Mouse (Mus musculus) ovary, postnatal 10 days (tissue): ENCODE measurements around the gene Prss56.
A peak's percentile ranks its signal among the peaks of the same experiment; 100 is the strongest.

ENCODE experiments used
- DNase-seq: peaks from one replicate; pipeline ENCODE4 v3.0.0; 2022; ENCODE audit warnings: low spot score

Gene Prss56

DNA sequence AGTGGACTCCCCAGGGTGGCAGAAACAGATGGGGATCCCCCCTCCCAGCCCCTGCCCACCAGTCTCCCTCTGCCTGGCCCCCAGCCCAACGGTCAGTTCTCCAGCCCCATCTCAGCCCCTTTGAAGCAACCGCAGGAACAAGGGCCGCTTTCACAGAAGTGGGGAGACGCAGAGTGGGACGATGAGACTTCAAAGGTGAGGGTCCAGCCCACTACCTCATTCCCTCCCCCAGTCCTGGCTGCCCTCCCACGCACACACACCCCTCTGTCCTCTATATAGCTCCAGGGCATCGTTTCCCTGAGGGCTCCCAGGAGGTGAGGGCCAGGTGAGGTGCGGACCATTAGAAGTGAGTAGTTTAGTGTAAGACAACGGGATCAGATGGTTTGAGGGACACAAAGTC lies at the start of gene Prss56:
TSS of gene Prss56 (plus strand) at position 301 of the 400 bp plus-strand sequence.
- DNase-seq, result no peak

DNA sequence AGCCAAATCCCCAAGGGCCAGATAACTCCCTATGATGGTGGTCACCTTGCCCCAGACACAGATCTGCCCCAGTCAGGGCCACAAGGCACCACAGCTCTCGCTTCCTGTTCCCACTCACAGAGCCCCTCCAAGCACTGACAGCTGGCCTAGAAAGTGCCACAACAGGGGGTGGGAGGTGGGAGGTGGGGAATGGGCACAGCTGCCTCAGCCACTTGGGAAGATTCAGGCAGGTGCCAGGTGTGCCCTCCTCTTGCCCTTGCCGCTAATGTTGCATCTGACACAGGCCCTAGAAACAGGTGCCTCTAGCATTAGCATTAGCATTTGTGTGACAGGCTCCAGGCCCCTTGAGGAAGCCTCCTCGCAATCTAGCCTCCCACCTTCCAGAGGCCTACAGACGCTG lies 41.6 kb upstream of the Prss56 start:
- DNase-seq, result no peak

DNA sequence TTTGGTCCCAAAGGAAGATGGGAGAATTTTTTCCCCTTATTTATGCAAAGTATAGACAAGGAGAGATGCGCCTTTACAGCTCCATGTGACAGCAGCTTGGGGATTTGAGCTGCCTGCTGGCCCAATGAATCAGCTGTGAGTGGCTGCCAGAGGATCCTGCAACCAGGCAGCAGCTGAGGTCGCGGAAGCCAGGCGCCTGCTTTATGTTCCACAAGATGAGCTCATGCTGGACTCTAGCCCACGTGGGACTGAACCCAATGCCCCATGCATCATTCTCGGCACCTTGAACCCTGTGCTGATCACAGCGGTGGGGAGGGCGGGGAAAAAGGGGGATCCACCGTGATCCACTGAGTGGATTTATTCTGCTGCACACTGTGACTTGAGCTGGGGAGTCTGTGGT lies 40.7 kb upstream of the Prss56 start:
- no peak for DNase-seq

DNA sequence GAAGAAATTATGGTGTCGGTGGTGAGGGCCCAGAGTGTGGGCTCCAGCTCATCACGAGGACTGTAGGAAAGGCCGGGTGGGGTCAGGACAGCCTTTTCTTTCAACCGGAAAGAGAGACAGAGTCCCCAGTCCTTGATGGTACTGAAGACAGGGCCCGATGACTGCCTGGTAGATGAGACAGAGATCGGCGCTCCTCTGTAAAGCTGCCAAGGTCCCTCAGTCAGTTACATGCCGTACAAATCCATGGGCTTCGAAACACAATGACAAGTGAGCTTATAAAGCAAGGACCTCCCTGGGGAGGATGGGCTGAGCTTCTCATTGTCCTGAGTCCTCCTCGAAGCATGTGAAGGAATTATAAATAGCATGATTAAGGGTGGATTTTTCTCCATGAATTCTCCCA lies 40.0 kb upstream of the Prss56 start:
- no peak for DNase-seq

DNA sequence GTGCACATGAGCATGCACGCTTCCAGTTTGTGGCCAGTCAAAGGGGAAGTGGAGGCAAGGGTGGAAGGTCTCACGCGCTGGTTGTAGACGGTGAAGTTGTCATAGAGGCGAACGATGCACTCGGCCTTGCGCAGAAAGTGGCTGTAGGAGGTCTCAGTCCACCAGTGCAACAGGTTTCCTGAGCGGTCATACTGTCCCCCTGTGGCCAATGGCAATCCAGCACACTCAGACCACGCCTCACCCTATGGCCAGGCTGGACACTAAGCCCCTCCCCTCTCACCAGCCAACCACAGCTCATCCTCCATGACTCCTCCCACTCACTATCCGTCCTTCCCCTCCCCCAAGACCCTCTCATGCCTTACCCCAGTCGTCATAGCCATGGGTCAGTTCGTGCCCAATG lies 33.7 kb upstream of the Prss56 start:
- no peak for DNase-seq

DNA sequence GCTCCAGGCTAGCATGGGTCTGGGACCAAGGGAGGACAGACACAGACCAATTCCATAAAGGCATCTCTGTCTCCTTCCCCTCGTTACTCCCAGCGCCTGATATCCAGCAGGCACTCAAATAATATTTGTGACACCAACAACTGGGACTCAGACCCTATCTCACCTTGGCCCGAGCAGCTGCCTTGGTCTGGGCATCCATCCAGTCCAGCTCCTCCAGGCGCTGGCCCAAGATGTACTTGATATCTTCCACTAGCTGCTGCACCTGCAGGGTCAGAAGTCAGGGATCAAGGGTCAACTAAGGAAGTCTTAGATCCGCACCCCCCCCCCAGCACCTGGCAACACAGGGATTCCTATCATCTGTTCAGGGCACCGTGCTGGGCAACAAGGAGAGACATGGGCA lies 31.8 kb upstream of the Prss56 start:
- no peak for DNase-seq

DNA sequence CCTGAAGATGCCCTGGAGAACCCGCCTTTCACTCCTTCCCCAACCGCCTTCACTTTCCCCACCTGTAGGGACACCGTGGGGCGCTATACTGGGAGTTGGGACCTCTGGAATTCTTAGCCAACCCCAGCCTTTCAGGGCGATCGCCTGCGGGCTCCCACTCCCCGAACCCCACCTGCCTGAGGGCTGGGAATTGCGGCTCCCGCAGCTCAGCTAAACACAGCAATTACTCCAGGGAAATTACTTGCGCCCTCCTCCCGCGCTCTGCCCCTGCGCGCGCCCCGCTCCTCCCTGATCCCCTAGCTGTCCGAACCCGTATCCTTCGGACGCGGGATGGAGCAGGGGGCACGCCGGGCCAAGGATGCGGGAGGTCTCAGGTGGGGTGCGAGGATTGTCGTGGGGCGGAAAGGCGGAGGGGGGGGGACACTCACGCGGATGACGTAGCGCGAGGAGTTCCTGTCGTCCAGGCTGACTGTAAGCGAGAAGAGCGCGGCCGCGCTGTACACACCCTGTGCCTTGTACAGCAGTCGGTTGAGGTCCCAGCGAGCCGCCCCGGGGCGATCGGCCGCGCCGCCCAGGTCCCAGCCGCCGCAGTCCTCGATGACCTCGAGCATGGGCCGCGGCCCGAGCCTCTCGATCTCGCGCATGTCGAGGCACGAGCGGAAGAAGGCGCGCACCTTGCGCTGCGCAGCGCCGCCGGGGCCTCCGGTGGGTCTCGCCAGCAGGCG lies 29.2 kb upstream of the Prss56 start:
- no peak for DNase-seq

DNA sequence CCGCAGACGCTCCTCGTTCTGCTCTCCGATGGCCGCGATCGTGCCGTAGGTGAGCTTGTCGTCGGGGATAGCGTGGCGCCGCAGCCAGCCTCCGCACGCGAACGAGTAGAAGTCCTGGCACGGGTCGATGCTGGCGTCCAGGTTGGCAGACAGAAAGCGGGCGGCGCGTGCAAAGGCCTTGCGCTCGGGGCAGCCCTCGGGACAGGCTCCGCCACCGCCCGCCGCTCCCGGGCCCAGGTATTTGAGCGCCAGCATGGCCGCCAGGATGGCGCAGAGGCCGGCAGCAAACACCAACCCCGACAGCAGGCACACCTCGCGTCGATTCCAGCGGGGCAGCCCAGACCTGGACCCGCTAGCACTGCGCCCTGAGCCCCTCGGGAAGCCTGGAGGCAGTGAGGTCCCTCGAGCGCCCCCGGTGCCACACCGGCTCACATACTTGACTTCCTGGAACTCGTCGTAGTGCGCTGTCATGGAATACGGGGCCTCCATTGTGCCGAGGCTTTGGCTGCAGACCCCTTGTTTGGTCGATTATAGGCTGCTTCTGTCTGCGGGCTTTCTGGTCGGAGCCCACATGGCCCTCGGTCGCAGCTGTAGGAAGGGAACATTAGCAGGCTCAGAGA lies 28.5 kb upstream of the Prss56 start:
- DNase-seq, result no peak

DNA sequence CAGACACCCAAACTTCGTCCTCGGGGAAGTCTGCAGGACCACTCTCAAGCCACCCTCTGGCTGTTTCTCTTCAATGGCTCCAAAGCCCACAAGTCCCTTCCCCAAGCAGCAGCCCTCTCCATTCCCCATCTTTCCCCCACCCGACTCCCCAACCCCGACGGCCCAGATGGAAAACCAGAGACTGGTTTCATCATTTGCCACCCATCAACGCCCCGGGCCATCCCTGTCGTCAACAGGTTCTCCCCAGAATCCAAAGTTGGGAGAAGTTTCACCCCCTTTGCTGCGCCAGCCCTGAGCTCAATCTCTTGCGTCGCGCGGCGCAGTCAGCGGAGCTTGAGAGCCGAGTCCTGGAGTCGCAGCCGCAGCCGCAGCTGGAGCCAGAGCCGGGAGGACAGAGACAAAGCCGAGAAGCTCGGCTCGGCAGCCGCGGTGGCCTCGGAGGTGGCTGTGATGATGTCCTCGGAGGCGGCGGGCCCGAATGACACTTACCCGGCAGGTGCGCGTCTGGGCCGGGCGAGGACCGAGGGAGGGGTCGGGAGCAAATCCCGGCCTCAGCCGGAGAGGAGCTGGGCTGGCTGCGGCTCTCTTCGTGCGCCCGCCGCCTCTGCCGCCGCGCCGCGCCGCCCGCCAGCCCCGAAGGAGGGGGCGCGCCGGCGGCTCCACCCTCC lies 27.4 kb upstream of the Prss56 start:
- no peak for DNase-seq

DNA sequence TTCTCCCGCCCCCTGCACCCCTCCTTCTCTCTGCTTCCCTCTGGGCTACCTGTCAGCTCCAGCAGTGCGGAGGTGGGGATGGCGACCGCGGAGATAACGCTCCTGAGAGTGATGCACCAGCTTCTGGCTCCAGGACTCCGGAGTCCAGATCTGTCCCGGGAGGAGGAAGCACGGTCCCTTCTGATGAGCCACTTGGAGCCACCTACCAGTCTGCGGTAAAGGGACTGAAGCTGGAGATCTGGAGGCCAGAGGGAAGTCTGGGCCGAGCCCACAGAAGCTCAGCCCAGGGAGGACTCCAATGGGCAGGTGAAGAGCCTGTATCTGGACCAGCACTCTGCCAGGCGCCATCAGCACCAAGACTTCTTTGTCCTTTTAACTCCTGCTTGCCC lies 26.9 kb upstream of the Prss56 start, which contains the start of gene Ecel1:
TSS of gene Ecel1 (minus strand) at position 323 of the 389 bp plus-strand sequence.
- DNase-seq, result no peak

DNA sequence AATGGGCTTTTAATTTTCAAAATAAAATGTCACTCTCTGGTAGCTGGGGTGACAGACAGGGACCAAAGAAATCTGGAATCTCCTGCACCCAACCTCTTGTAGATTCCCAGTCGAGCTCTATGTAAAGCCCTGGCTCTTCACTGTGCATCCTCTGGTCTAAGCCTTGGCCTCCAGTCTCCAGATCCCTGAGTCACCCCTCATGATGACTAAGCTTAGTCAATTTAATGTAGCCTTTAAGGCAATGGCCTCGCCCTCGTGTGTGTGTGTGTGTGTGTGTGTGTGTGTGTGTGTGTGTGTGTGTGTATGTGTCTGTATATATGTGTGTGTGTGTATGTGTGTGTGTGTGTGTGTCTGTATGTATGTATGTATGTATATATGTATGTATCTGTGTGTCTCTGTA lies 23.7 kb upstream of the Prss56 start:
- DNase-seq, result no peak

DNA sequence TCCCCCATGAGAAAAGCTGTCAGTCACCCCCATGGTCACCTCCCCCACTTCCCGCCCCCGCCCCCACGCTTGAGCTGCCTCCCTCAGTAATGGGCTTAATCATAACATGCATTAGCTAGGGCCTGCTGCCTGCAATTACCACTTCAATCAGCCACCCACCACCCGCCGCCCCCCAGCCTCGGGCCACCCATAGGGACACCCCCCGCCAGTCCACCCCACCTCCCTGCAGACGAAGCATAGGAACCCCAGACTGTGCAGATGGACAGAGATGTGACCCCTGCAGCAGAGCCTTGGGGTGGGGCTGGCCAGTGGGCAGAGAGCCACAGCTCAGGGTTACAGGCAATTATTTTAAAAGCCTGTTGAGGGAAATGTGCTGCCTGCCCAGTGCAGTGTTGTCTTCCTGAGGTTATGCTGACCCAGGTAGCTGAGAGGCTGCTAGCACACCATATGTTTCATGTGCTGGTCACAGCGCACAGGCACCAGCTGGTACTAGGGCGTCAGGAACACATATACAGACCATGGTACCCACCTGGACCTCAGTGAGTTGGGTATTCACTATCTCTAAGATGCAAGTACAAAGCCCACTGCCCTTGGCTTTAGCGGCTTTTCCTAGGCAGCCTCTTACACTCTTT lies 18.8 kb upstream of the Prss56 start:
- DNase-seq, result no peak

DNA sequence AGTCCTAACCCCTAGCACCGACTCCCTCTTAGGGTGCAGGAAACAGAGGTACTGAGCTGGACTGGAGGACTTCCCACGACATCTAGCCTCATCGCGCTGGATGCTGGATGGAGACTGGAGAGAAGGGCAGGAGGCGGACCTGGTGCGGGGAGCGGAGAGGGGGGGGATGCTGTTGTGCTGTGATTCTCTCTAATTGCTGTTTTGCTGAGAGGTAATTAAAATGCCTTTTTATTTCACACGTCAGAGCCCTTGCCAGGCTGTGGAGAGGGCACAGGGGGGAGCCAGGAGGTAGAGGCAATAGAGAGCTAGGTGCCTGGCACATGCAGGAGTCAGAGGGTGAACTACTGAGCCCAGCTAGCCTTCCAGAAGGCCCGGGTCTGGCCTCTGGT lies 18.3 kb upstream of the Prss56 start:
- DNase-seq, result no peak

DNA sequence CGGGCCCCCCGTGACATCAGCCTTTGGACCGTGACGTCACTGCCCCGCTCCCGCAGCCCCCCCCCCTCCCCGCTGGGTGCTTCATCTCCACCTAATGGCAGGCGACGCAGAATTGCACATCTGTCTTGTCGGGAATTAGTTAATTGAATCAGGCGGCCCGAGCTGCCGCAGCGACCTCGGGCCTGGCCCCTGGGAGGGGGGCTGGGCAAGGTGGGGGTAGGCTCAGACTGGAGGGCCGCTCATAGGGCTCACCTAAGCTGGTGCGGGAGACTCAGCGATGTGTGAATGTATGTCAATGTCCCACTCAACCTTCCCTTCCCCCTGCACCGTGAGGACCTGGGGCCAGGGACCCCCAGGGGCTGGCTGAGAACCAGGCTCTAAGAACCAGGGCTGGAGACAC lies 12.7 kb upstream of the Prss56 start:
- DNase-seq, result no peak

DNA sequence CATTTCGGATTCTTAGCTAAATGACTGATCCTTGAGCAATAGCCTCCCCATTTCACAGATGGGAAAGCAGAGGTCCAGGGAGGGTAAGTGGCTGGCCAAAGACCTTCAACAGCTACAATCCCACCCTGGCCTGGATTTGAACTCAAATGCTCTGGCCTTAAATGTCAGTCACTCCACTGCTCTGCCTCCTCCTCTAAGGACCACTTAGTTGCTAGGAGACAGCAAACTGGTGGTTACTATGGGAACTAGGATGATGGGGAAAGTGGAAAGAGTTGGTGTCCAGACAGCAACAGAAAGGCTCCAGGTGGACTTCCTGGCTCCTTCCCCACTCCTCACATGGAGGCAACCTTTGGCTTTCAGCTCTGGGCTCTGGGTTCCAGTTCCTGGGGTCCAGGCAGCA lies 11.8 kb upstream of the Prss56 start:
- DNase-seq, result no peak

DNA sequence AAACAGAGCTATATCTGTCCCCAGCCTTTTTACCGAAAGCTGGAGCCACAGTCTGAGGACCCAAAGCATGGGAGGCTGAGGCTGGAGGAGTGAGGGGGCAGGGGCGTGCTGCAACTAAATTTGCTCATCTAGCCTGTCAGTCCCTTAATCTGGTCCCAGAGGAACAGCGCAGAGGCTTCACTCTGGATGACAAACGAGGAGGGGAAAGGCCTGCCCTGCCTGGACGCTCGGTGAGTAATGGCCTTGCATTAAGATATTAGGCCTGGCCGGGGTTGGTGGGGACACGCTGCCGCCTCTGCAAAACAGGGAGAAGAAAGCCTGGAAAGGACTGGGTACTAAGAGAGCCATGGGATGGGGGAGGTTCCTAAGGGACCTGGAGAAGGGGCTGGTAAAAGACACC lies 10.8 kb upstream of the Prss56 start:
- DNase-seq, result no peak

DNA sequence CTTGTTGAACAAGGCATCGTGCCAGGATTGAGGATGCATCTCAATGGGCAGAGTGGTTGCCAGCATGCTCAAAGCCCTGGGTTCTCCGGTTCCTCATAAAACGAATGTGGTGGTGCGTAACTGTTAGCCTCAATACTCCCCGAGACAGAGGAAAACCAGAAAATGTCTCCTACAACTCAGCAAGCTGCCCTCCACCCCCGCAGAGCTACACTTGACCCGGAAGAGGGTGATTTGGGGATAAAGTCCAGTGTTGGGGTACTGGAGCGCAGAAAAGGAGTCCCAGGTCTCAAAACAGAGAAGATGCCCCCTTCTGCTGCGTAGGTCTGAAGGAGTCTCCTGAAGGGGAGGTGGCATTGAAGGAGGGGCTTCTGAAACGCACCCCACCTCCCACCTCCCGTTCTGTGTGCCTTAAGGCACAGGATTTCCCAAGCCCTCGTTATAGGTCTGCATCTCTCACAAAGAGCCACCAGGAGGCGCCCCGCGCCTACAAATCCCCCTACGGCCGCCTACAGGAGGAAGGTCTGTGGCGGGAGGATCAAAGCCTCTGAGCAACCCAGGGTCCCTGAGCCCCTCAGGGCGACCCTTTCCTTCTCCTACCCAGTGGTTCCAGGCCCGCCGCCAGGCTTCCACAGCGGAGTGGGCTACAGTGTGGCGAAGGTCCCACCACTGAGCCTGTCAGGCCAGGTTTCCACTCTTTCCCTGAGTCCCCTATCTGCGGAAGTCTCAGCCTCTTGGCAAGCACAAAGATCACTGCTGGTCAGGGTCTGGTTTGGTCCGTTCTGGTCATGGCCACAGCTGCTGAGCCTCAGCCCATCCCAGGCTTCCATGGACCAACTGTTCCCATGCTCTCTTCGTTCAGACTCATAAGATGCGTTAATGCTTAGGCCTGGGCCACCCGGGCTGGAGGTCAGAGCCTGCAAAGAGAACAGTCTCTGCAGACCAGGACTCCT lies 8.8 kb upstream of the Prss56 start:
- DNase-seq, result peak; percentile 49

DNA sequence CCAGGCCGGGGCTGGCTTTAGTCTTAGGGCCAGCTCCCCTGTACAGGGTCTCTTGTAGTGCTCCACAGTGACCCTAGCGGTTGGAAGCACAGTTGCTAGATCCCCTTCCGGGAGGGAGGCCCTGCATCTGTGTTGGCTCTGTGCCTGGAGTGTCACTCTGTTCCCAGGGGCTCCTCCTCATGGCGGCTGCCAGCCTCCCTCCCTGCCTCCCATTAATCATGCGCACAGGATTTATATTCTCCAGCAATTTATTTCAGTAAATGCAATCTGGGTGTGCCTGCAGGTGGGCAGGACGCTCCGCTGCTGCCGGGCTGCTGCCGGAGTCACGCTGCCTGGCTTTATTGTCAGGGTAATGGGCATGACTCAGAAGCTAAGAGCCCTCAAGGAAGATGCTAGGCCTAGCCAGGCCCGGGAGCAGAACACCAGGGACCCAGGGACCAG lies 7.2 kb upstream of the Prss56 start:
- DNase-seq, result no peak

DNA sequence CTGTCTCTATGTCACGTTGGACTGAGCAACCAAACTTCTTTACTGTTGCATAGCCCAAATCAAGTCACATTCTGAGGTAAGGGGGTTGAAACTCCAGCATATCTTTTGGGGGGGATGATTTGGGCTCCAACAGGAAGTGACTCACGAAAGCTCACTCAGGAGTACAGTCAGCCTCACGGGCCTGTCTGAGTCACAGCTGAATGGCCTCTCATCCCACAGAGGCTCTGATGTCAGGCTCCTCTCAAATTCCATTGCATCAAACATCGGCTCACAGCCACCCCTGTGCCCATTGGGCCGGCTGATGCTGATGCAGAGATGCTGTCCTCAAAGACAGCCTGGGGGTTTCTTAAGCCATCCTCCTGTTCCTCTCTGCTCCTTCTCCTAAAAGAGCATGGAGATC lies 2.2 kb upstream of the Prss56 start:
- DNase-seq, result no peak

DNA sequence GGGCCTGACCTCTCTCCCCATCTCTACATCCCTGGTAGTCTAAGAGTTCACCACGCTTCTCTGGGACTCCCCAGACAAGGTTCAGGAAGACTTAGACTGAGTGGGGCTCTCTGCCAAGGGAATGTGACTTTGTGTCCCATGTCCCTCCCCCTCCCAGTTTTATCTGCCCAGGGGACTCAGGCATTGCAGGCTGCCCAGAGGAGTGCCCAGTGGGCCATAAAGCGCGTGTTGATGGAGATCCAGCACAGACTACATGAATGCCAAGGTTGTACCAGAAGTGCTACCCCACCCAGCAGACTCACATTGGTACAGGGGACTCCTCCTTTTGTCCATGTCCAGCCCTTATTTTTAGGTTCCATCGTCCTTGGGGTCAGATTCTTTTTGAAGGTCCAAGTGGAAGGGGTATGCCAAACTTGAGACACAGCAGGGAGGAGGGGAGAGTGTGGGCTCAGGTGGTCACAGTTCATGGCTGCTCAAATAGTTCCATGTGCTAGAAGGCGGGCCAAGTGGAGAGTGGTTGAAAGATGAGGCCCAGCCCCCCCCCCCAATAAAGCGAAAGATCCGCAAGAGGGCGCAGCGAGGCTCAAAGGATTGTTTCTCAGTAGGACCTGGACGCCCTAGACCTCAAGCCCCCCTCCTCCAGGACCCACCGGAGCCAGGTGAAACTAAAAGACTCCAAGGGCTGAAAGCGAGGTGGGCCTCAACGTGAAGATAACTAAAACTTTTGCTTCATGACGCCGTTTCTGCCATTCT lies 1.1 kb downstream of the Prss56 start:
- DNase-seq, result no peak

DNA sequence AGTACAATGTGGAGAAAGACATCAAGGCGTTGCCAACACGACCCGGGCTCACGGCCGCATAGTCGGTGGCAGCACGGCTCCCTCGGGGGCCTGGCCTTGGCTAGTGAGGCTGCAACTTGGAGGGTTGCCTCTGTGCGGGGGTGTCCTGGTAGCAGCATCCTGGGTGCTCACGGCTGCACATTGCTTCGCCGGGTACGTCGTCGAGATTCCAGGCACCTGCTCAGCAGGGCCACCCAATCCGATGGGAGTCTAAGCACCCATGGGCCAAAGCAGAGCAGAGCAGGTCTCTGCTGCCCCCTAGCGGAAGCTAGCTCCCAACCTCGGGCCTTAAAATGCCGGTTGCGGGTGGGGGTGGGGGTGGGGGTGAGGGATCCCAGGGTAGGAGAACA lies 1.6 kb downstream of the Prss56 start:
- DNase-seq, result peak; percentile 37
